Mouse (Mus musculus): ENCODE data around the gene Ace2. TPM values are rescaled to one million over a fixed set of nuclear protein-coding genes. Genes with fewer than 3 reads are reported as not detected.

Gene Ace2
- polyA plus RNA-seq, 1 experiment = 0.10 TPM

GRCm38 (mm10) chrX:164152703-164153102, 13.6 kb downstream of the Ace2 start:
- no peaks in the 10 kb centered on the region for H3K36me3 ChIP-seq (ENCODE audit: control insufficient read depth, insufficient read depth, low read length)
- no peak overlapping the region for H3K27ac ChIP-seq (ENCODE audit: control insufficient read depth, insufficient read depth, low read depth, low read length)
- TF ChIP-seq CTCF (IDR thresholded peaks at IDR 0.05; ENCODE audit: control insufficient read depth, insufficient read depth, insufficient replicate concordance, low read depth, low read length) (no peak), POLR2A (IDR thresholded peaks at IDR 0.05; ENCODE audit: control insufficient read depth, low read depth, low read length) (no peak)
- H3K4me3 ChIP-seq (ENCODE audit: control insufficient read depth, low read depth, low read length) = no peak overlapping the region
- no peaks in the 10 kb centered on the region for H3K4me1 ChIP-seq (ENCODE audit: control insufficient read depth, insufficient read depth, low read length)
- no peaks in the 10 kb centered on the region for H3K27me3 ChIP-seq (ENCODE audit: control insufficient read depth, insufficient read depth, low read length)

- no peak for TF ChIP-seq POLR2A (IDR thresholded peaks at IDR 0.05; ENCODE audit: control insufficient read depth, low read depth, low read length)
- TF ChIP-seq CTCF (IDR thresholded peaks at IDR 0.05; ENCODE audit: control insufficient read depth, insufficient read depth, insufficient replicate concordance, low read depth, low read length) = no peak
- Histone ChIP-seq H3K36me3 (ENCODE audit: control insufficient read depth, insufficient read depth, low read length) (no peaks in the 10 kb centered on the region), H3K27me3 (ENCODE audit: control insufficient read depth, insufficient read depth, low read length) (no peaks in the 10 kb centered on the region), H3K27ac (ENCODE audit: control insufficient read depth, insufficient read depth, low read depth, low read length) (no peak overlapping the region), H3K4me1 (ENCODE audit: control insufficient read depth, insufficient read depth, low read length) (no peaks in the 10 kb centered on the region), H3K4me3 (ENCODE audit: control insufficient read depth, low read depth, low read length) (no peak overlapping the region)
Observed at GRCm38 (mm10) chrX:164153606-164154005, 14.5 kb downstream of the Ace2 start.

GRCm38 (mm10) chrX:164154594-164154993, 15.5 kb downstream of the Ace2 start:
- H3K4me1 ChIP-seq (ENCODE audit: control insufficient read depth, insufficient read depth, low read length) = no peaks in the 10 kb centered on the region
- H3K27me3 ChIP-seq (ENCODE audit: control insufficient read depth, insufficient read depth, low read length) = no peaks in the 10 kb centered on the region
- no peak overlapping the region for H3K4me3 ChIP-seq (ENCODE audit: control insufficient read depth, low read depth, low read length)
- no peak overlapping the region for H3K27ac ChIP-seq (ENCODE audit: control insufficient read depth, insufficient read depth, low read depth, low read length)
- no peaks in the 10 kb centered on the region for H3K36me3 ChIP-seq (ENCODE audit: control insufficient read depth, insufficient read depth, low read length)
- TF ChIP-seq CTCF (IDR thresholded peaks at IDR 0.05; ENCODE audit: control insufficient read depth, insufficient read depth, insufficient replicate concordance, low read depth, low read length) (no peak), POLR2A (IDR thresholded peaks at IDR 0.05; ENCODE audit: control insufficient read depth, low read depth, low read length) (no peak)

GRCm38 (mm10) chrX:164164681-164165080, 25.5 kb downstream of the Ace2 start:
- H3K4me3 ChIP-seq (ENCODE audit: control insufficient read depth, low read depth, low read length) = no peak overlapping the region
- no peak overlapping the region for H3K27ac ChIP-seq (ENCODE audit: control insufficient read depth, insufficient read depth, low read depth, low read length)
- no peaks in the 10 kb centered on the region for H3K27me3 ChIP-seq (ENCODE audit: control insufficient read depth, insufficient read depth, low read length)
- H3K36me3 ChIP-seq (ENCODE audit: control insufficient read depth, insufficient read depth, low read length) = no peaks in the 10 kb centered on the region
- no peak for TF ChIP-seq CTCF (IDR thresholded peaks at IDR 0.05; ENCODE audit: control insufficient read depth, insufficient read depth, insufficient replicate concordance, low read depth, low read length)
- no peak for TF ChIP-seq POLR2A (IDR thresholded peaks at IDR 0.05; ENCODE audit: control insufficient read depth, low read depth, low read length)
- no peaks in the 10 kb centered on the region for H3K4me1 ChIP-seq (ENCODE audit: control insufficient read depth, insufficient read depth, low read length)

GRCm38 (mm10) chrX:164171034-164171433, 31.9 kb downstream of the Ace2 start:
- no peak for TF ChIP-seq CTCF (IDR thresholded peaks at IDR 0.05; ENCODE audit: control insufficient read depth, insufficient read depth, insufficient replicate concordance, low read depth, low read length)
- no peak for TF ChIP-seq POLR2A (IDR thresholded peaks at IDR 0.05; ENCODE audit: control insufficient read depth, low read depth, low read length)
- H3K27me3 ChIP-seq (ENCODE audit: control insufficient read depth, insufficient read depth, low read length) = no peaks in the 10 kb centered on the region
- no peaks in the 10 kb centered on the region for H3K36me3 ChIP-seq (ENCODE audit: control insufficient read depth, insufficient read depth, low read length)

GRCm38 (mm10) chrX:164173880-164174279, 34.7 kb downstream of the Ace2 start:
- Histone ChIP-seq H3K27ac (ENCODE audit: control insufficient read depth, insufficient read depth, low read depth, low read length) (no peak overlapping the region), H3K36me3 (ENCODE audit: control insufficient read depth, insufficient read depth, low read length) (no peaks in the 10 kb centered on the region), H3K4me3 (ENCODE audit: control insufficient read depth, low read depth, low read length) (no peak overlapping the region), H3K27me3 (ENCODE audit: control insufficient read depth, insufficient read depth, low read length) (no peaks in the 10 kb centered on the region), H3K4me1 (ENCODE audit: control insufficient read depth, insufficient read depth, low read length) (no peaks in the 10 kb centered on the region)
- TF ChIP-seq POLR2A (IDR thresholded peaks at IDR 0.05; ENCODE audit: control insufficient read depth, low read depth, low read length) = no peak
- no peak for TF ChIP-seq CTCF (IDR thresholded peaks at IDR 0.05; ENCODE audit: control insufficient read depth, insufficient read depth, insufficient replicate concordance, low read depth, low read length)

More at GRCm38 (mm10) chrX:164171034-164171433, 31.9 kb downstream of the Ace2 start:
- no peak overlapping the region for H3K4me3 ChIP-seq (ENCODE audit: control insufficient read depth, low read depth, low read length)
- H3K27ac ChIP-seq (ENCODE audit: control insufficient read depth, insufficient read depth, low read depth, low read length) = no peak overlapping the region
- no peaks in the 10 kb centered on the region for H3K4me1 ChIP-seq (ENCODE audit: control insufficient read depth, insufficient read depth, low read length)

- Histone ChIP-seq H3K36me3 (ENCODE audit: control insufficient read depth, insufficient read depth, low read length) (no peaks in the 10 kb centered on the region), H3K27me3 (ENCODE audit: control insufficient read depth, insufficient read depth, low read length) (no peaks in the 10 kb centered on the region), H3K4me1 (ENCODE audit: control insufficient read depth, insufficient read depth, low read length) (no peaks in the 10 kb centered on the region), H3K4me3 (ENCODE audit: control insufficient read depth, low read depth, low read length) (no peak overlapping the region), H3K27ac (ENCODE audit: control insufficient read depth, insufficient read depth, low read depth, low read length) (no peak overlapping the region)
- TF ChIP-seq CTCF (IDR thresholded peaks at IDR 0.05; ENCODE audit: control insufficient read depth, insufficient read depth, insufficient replicate concordance, low read depth, low read length) = no peak
- no peak for TF ChIP-seq POLR2A (IDR thresholded peaks at IDR 0.05; ENCODE audit: control insufficient read depth, low read depth, low read length)
Observed at GRCm38 (mm10) chrX:164175311-164175710, 36.2 kb downstream of the Ace2 start.

GRCm38 (mm10) chrX:164175780-164176179, 36.6 kb downstream of the Ace2 start:
- Histone ChIP-seq H3K36me3 (ENCODE audit: control insufficient read depth, insufficient read depth, low read length) (no peaks in the 10 kb centered on the region), H3K4me3 (ENCODE audit: control insufficient read depth, low read depth, low read length) (no peak overlapping the region), H3K4me1 (ENCODE audit: control insufficient read depth, insufficient read depth, low read length) (no peaks in the 10 kb centered on the region), H3K27ac (ENCODE audit: control insufficient read depth, insufficient read depth, low read depth, low read length) (no peak overlapping the region), H3K27me3 (ENCODE audit: control insufficient read depth, insufficient read depth, low read length) (no peaks in the 10 kb centered on the region)
- TF ChIP-seq POLR2A (IDR thresholded peaks at IDR 0.05; ENCODE audit: control insufficient read depth, low read depth, low read length) (no peak), CTCF (IDR thresholded peaks at IDR 0.05; ENCODE audit: control insufficient read depth, insufficient read depth, insufficient replicate concordance, low read depth, low read length) (no peak)

Data from testis, adult 2 months (tissue).